Mouse (Mus musculus) Patski (cell line): ENCODE data around the gene Plch2. TPM values are rescaled to one million over a fixed set of nuclear protein-coding genes. Genes with fewer than 3 reads are reported as not detected.

Source experiments
- ATAC-seq: fragments of 100-300 bp; one replicate; pipeline ENCODE4 v1.8.0; 2021
- CTCF ChIA-PET: fragments of 350-600 bp; sonication (Branson Sonifier 250); formaldehyde crosslinking; loops from one replicate; lab custom pipeline; 2022; ENCODE audit warnings: inconsistent platforms; lab: Charles Lee
- POLR2A ChIA-PET: fragments of 350-600 bp; sonication (Branson Sonifier 250); formaldehyde crosslinking; loops from one replicate; lab custom pipeline; 2022; ENCODE audit warnings: antibody characterized with exemption, inconsistent platforms; lab: Charles Lee
- DNase-seq: peaks from one replicate; pipeline ENCODE4 v3.0.0-alpha.2; 2011; ENCODE audit warnings: low read depth, low spot score
- H3K27me3 ChIP-seq: fragments of 371-371 bp; one replicate; pipeline ENCODE4 v1.5.1; 2021
- CTCF ChIP-seq: fragments of 100-300 bp; IDR thresholded peaks from one replicate; pipeline ENCODE4 v1.5.1; 2021
- in situ Hi-C: fragments of 300-500 bp; cut with MboI; formaldehyde crosslinking; loops from 3 replicates; pipeline ENCODE4 v1.11.1; 2018; ENCODE audit warnings: low pct_unique_long_range_greater_than_20kb, mixed read lengths
- polyA plus RNA-seq: library from polyadenylated mRNA; unstranded; gene quantifications from one replicate; pipeline ENCODE4 v1.2.3, GENCODE M21; 2021

Plch2 gene
- polyA plus RNA-seq: 0.49 TPM

DNA sequence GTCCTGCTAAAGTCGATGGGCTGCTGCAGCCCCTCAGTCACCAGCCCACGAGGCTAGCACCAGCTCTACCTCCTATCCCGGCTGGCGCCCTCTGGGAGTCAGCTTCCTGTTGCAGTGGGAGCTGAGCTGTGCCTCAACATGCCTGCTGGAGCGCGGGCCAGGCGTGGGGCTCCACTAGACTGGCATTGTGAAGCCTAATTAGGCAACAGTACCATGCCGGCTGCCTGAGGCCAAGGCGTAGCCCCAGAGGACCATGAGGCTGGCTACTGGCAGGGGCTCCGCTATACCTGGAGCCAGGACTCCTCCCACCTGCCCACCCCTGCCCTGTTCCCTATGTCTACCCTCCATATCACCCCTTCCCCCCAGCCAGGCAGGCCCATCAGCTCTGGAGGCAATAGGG, at the start of gene Plch2:
TSS of gene Plch2 (minus strand) at position 61 of the 400 bp plus-strand sequence.
- in situ Hi-C loops: no loop called here
- ChIA-PET POLR2A (no interaction called here), CTCF (interaction anchor here (0.6 to 1.1 kb wide), 2 partner anchors 9 kb away, joined by 3 read pairs; no protein-coding TSS in a partner anchor)
- ATAC-seq: no peak
- H3K27me3 ChIP-seq: no peaks in the 10 kb centered on the region
- TF ChIP-seq CTCF: no peak
- no peak for DNase-seq

DNA sequence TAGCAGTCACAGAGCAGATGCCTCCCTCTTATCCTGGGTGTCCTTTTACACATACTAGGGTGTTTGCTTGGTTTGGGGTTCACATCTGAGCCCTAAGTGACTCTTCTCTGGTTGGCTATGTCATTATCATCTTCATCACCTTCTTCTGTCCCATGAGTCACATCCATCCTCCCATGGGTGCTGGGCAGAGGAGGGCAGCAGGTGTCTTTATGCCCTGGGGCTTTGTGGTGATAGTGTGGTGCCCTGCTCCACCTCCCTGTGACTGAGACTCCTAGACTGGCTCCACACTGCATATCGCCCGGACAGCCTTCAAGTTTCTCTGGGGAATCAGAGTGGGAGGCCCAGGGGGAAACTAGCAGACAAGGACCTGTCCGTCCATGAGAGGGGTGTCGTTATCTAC, 42.0 kb upstream of the Plch2 start:
- ATAC-seq (no peak), DNase-seq (no peak)
- ChIA-PET CTCF (interaction anchor here (7.9 kb wide), 1 partner anchor 152 kb away, joined by 50 read pairs; the partner anchor contains the start of gene Faap20), POLR2A (interaction anchor here (1.2 kb wide), 1 partner anchor 125 kb away, joined by 3 read pairs; no protein-coding TSS in a partner anchor)
- no peak for TF ChIP-seq CTCF
- H3K27me3 ChIP-seq: no peaks in the 10 kb centered on the region
- in situ Hi-C loops: loop anchor here (5.0 kb wide), 1 partner anchor 149 kb away; the partner anchor contains the start of gene Faap20

DNA sequence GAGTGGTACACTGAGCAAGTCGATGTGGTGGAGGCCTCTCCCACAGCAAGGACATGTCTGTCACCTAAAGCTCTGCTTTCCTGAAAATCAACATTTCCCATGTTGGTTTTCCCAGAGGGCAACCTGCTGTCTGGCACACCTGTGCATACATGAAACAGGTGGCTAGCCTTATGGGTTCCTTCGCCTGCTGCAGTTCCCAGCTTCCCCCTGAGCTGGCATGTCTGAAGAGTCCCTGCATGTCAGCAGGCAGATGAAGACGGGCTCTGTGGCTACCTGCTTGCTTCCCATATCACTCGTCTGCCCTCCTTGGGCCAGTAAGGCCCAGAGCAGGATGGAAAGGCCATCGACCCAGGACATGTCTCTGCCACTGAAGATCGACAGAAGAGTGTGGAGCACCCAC, 40.9 kb upstream of the Plch2 start:
- CTCF ChIA-PET: interaction anchor here (7.9 kb wide), 1 partner anchor 153 kb away, joined by 50 read pairs; the partner anchor contains the start of gene Faap20

DNA sequence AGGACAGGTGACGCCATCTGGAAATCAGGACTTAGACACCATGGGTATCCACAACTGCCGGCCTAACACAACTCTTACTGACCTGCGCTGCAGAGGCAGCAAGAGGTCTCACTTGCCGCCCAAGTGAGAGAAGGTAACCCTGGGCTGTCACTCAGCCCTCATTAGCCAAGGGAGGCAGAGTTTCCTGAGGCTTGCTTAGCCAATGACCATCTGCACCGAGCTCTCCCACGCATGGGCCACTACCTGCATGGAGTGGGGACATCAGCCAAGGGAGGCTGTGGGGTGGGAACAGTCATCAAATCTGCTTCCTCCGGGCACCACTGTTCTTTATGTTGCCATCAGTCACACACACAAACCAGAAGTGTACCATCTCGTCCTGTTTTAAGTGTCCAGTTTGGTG, 39.4 kb upstream of the Plch2 start:
- ChIA-PET POLR2A (interaction anchor here (0.6 to 1.6 kb wide), 2 partner anchors 80 to 121 kb away, joined by 3 to 6 read pairs; no protein-coding TSS in a partner anchor), CTCF (interaction anchor here (0.9 to 7.9 kb wide), 5 partner anchors 9 to 154 kb away, joined by 3 to 50 read pairs (median 4); partner anchors contain the start of genes Faap20, Morn1 and Rer1)
- DNase-seq (no peak), ATAC-seq (no peak)
- in situ Hi-C loops: loop anchor here (5.0 kb wide), 1 partner anchor 151 kb away; the partner anchor contains the start of gene Faap20
- no peaks in the 10 kb centered on the region for H3K27me3 ChIP-seq
- no peak for TF ChIP-seq CTCF

More for the DNA sequence above, 40.9 kb upstream of the Plch2 start:
- TF ChIP-seq CTCF: no peak
- ATAC-seq (no peak), DNase-seq (no peak)
- in situ Hi-C loops: loop anchor here (5.0 kb wide), 1 partner anchor 150 kb away; the partner anchor contains the start of gene Faap20
- no peaks in the 10 kb centered on the region for H3K27me3 ChIP-seq
- POLR2A ChIA-PET: interaction anchor here (1.2 kb wide), 1 partner anchor 152 kb away, joined by 3 read pairs; the partner anchor contains the start of gene Faap20

DNA sequence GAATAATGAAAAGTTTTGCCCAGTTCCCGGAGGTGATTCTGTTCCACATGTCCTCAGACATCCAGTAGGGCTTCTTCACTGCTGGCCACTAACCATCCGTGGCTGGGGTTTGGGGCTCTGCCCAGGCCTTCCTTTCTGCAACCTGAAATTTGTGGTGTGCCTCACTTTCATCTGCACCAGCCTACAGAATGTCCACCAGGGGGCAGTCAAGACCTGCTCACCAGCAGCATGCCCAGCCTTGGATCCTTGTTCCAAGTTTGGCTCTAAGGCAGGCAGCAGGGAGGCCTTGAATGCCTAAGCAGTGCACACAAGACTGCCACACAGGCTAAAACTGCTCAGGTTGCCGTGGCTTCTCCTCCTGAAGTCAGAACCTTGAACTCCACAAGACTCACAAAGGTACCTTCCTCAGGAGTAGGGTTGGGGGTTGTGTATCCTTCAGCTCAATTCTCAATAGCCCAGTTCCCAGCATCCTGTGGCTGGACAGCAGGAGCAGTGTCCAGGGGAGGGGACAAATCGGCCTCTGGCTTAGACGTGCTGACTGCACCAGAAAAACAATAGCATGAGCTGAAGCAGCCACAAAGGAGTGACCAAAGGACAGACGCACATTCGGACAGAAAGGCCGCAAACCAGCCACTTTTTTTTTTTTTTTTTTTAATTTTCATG, 38.8 kb upstream of the Plch2 start:
- no peaks in the 10 kb centered on the region for H3K27me3 ChIP-seq
- TF ChIP-seq CTCF: no peak
- ChIA-PET POLR2A (interaction anchor here (1.6 kb wide), 1 partner anchor 121 kb away, joined by 6 read pairs; no protein-coding TSS in a partner anchor), CTCF (interaction anchor here (0.7 to 7.9 kb wide), 7 partner anchors 9 to 213 kb away, joined by 3 to 50 read pairs (median 4); partner anchors contain the start of genes Faap20, Morn1 and Rer1)
- DNase-seq (peak; percentile 83), ATAC-seq (peak; percentile 74)
- in situ Hi-C loops: loop anchor here (5.0 kb wide), 1 partner anchor 152 kb away; the partner anchor contains the start of gene Faap20

DNA sequence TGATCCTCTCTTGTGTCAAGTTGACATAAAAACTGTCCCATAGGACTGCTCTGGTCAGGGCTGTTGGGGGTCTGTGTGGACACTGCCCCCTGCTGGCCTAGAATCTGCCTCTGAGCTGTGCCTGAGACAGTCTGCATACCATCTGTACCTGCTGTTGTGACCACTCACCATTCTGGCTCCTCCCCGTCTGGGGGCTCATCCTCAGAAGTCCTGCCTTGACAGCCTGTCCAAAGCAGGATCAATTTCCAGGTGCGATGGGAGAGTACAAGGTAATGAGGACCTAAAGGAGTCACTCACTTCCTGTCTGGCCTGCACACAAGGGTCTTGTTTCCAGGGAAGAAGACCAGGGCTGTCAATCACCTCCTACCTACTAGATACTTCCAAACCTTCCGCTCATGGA, 38.0 kb upstream of the Plch2 start:
- in situ Hi-C loops: loop anchor here (5.0 kb wide), 1 partner anchor 213 kb away; no protein-coding TSS in a partner anchor
- no peak for ATAC-seq
- TF ChIP-seq CTCF: no peak
- ChIA-PET POLR2A (interaction anchor here (1.6 kb wide), 1 partner anchor 122 kb away, joined by 6 read pairs; no protein-coding TSS in a partner anchor), CTCF (interaction anchor here (0.7 to 7.9 kb wide), 10 partner anchors 10 to 213 kb away, joined by 3 to 50 read pairs (median 3); partner anchors contain the start of gene Faap20)
- no peaks in the 10 kb centered on the region for H3K27me3 ChIP-seq
- DNase-seq: no peak

DNA sequence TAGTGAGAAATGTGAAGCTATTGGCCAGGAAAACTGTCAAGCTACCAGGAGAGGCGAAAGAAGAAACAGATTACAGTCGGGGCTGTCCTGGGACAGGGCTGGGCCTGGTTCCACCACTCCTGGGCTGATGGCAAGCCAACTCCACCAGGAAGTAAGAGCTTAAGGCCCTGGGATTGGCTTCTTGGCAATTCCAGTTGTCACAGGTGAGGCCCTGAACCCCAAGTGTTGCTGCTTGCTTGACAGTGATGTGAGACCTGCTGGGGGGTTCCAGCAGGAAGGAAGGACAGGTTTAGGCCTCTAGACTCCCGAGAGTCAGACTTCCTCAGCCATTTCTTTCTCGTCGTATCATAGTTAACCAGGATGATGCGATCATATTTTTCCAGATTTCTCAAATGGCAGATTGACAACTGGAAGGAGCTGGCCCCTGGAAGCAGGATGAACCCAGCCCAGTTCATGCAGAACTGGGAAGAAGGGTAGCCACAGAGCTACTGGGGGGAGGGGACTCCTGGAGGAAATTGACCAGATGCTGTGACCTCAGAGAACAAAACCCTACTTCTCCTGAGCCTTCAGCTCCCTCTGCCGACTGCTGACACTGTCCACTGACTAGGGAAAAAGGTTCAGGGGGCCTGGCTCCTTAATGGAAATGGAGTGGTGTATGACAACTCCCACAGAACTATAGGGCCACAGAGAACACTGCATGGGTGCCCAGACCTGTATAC, 37.0 kb upstream of the Plch2 start:
- in situ Hi-C loops: loop anchor here (5.0 kb wide), 1 partner anchor 214 kb away; no protein-coding TSS in a partner anchor
- ATAC-seq (no peak), DNase-seq (no peak)
- ChIA-PET CTCF (interaction anchor here (0.8 to 7.9 kb wide), 8 partner anchors 64 to 173 kb away, joined by 3 to 50 read pairs (median 3); partner anchors contain the start of gene Faap20), POLR2A (interaction anchor here (1.0 kb wide), 1 partner anchor 155 kb away, joined by 3 read pairs; the partner anchor contains the start of gene Faap20)
- no peak for TF ChIP-seq CTCF
- H3K27me3 ChIP-seq: no peaks in the 10 kb centered on the region

DNA sequence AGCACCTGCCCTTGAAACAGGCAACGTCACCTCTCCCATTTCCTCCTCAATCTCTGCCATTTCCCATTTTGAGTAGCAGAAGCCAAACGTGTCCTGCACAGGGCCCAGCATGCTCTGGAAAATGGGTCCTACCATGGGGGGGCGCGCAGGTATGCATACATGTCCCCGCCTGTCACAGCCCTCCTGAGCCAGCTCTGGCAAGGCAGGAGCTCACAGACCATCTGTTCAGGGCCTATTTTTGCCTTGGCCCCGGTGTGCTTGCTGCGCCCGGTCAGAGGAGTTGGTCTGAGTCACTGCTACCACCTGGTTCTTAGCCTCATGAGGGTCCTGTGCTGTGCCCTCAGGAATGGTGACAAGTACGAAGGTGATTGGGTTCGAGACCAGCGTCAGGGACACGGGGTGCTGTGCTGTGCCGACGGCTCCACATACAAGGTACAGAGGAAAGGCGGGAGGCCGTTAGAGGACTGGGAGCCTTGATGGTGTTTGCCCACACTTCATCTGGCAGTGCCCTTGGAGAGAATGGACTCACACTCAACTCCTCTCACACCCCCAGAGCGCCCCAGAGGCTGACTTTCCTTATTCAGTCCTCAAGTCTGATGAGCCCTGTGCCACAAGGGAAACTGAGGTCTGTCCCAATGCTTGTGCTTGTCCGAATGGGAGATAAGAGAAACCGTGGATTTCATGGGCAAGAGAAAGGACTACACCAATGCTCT, 36.3 kb upstream of the Plch2 start:
- no peak for ATAC-seq
- ChIA-PET CTCF (interaction anchor here (1.1 to 7.9 kb wide), 5 partner anchors 82 to 158 kb away, joined by 3 to 50 read pairs (median 4); partner anchors contain the start of gene Faap20), POLR2A (interaction anchor here (1.0 kb wide), 1 partner anchor 156 kb away, joined by 3 read pairs; the partner anchor contains the start of gene Faap20)
- in situ Hi-C loops: loop anchor here (5.0 kb wide), 1 partner anchor 214 kb away; no protein-coding TSS in a partner anchor
- TF ChIP-seq CTCF: no peak
- no peaks in the 10 kb centered on the region for H3K27me3 ChIP-seq
- DNase-seq: no peak
